Mouse (Mus musculus): ENCODE data around the gene Tmigd3. TPM values are rescaled to one million over a fixed set of nuclear protein-coding genes. Genes with fewer than 3 reads are reported as not detected.
A peak's percentile ranks its signal among the peaks of the same experiment; 100 is the strongest.

Gene Tmigd3
- total and polyA plus RNA-seq, 2 experiments from 2014 or later, result 0.33 TPM; not detected in 1

- Histone ChIP-seq H3K9me3 (replicated peaks; ENCODE audit: control insufficient read depth, low read length) (no peaks in the 10 kb centered on the region), H3K4me2 (ENCODE audit: low read depth, low read length) (no peak overlapping the region), H3K27ac (ENCODE audit: low read depth) (peak overlapping the region; percentile 76; the same call in 1 of the 2 replicates), H3K27me3 (ENCODE audit: control insufficient read depth, insufficient read depth, low read length) (no peaks in the 10 kb centered on the region), H3K36me3 (replicated peaks; ENCODE audit: control insufficient read depth, insufficient read depth, low read length) (peaks cover 4% of the 10 kb centered on the region; the same call in 1 of the 2 replicates), H3K4me1 (ENCODE audit: control insufficient read depth, insufficient read depth) (no peaks in the 10 kb centered on the region), H3K4me3 (ENCODE audit: low read depth, low read length) (no peak overlapping the region), H3K9ac (replicated peaks; ENCODE audit: low read depth, low read length) (no peak overlapping the region)
- ATAC-seq (ENCODE audit: insufficient read depth, low read depth), result no peak
- no peak for DNase-seq (ENCODE audit: low spot score)
- no peak for TF ChIP-seq EP300 (IDR thresholded peaks at IDR 0.05; ENCODE audit: low read depth)
- WGBS, result 84% methylated on average over 6 of the region's 6 CpGs
Observed at GRCm38 (mm10) chr3:105933926-105934325, 63.2 kb downstream of the Tmigd3 start.

GRCm38 (mm10) chr3:105935033-105935432, 64.3 kb downstream of the Tmigd3 start:
- no peak overlapping the region for H3K9ac ChIP-seq (replicated peaks; ENCODE audit: low read depth, low read length)
- H3K4me3 ChIP-seq (ENCODE audit: low read depth, low read length), result no peak overlapping the region
- DNase-seq (ENCODE audit: low spot score) (peak; percentile 81), ATAC-seq (ENCODE audit: insufficient read depth, low read depth) (peak; percentile 81)
- no peaks in the 10 kb centered on the region for H3K27me3 ChIP-seq (ENCODE audit: control insufficient read depth, insufficient read depth, low read length)
- H3K36me3 ChIP-seq (replicated peaks; ENCODE audit: control insufficient read depth, insufficient read depth, low read length), result peaks cover 4% of the 10 kb centered on the region; the same call in 1 of the 2 replicates
- peak overlapping the region; percentile 76 for H3K27ac ChIP-seq (ENCODE audit: low read depth)
- H3K9me3 ChIP-seq (replicated peaks; ENCODE audit: control insufficient read depth, low read length), result no peaks in the 10 kb centered on the region
- TF ChIP-seq CTCF (IDR thresholded peaks at IDR 0.05; ENCODE audit: low read depth) (no peak), EP300 (IDR thresholded peaks at IDR 0.05; ENCODE audit: low read depth) (0 out of 2 replicates have a peak, but pooled peaks have one; percentile 18)
- 28% methylated on average over 5 of the region's 5 CpGs for WGBS
- H3K4me2 ChIP-seq (ENCODE audit: low read depth, low read length), result peak overlapping the region; percentile 13; the same call in 1 of the 2 replicates
- H3K4me1 ChIP-seq (ENCODE audit: control insufficient read depth, insufficient read depth), result no peaks in the 10 kb centered on the region

GRCm38 (mm10) chr3:105936111-105936510, 65.4 kb downstream of the Tmigd3 start:
- H3K4me1 ChIP-seq (ENCODE audit: control insufficient read depth, insufficient read depth), result no peaks in the 10 kb centered on the region
- no peak overlapping the region for H3K4me3 ChIP-seq (ENCODE audit: low read depth, low read length)
- ATAC-seq (ENCODE audit: insufficient read depth, low read depth) (no peak), DNase-seq (ENCODE audit: low spot score) (no peak)
- no peaks in the 10 kb centered on the region for H3K27me3 ChIP-seq (ENCODE audit: control insufficient read depth, insufficient read depth, low read length)
- no peaks in the 10 kb centered on the region for H3K9me3 ChIP-seq (replicated peaks; ENCODE audit: control insufficient read depth, low read length)
- H3K9ac ChIP-seq (replicated peaks; ENCODE audit: low read depth, low read length), result no peak overlapping the region
- 78% methylated on average over 4 of the region's 4 CpGs for WGBS
- no peak overlapping the region for H3K27ac ChIP-seq (ENCODE audit: low read depth)
- no peak overlapping the region for H3K4me2 ChIP-seq (ENCODE audit: low read depth, low read length)
- TF ChIP-seq EP300 (IDR thresholded peaks at IDR 0.05; ENCODE audit: low read depth) (no peak), CTCF (IDR thresholded peaks at IDR 0.05; ENCODE audit: low read depth) (no peak)
- H3K36me3 ChIP-seq (replicated peaks; ENCODE audit: control insufficient read depth, insufficient read depth, low read length), result peaks cover 9% of the 10 kb centered on the region

GRCm38 (mm10) chr3:105951348-105951747, 80.6 kb downstream of the Tmigd3 start:
- 92% methylated on average over 7 of the region's 7 CpGs for WGBS
- no peak for ATAC-seq (ENCODE audit: insufficient read depth, low read depth)
- Histone ChIP-seq H3K4me2 (ENCODE audit: low read depth, low read length) (no peak overlapping the region), H3K9ac (replicated peaks; ENCODE audit: low read depth, low read length) (no peak overlapping the region), H3K4me1 (ENCODE audit: control insufficient read depth, insufficient read depth) (peaks cover 6% of the 10 kb centered on the region; the same call in 1 of the 2 replicates), H3K27me3 (ENCODE audit: control insufficient read depth, insufficient read depth, low read length) (no peaks in the 10 kb centered on the region), H3K4me3 (ENCODE audit: low read depth, low read length) (no peak overlapping the region), H3K27ac (ENCODE audit: low read depth) (no peak overlapping the region), H3K36me3 (replicated peaks; ENCODE audit: control insufficient read depth, insufficient read depth, low read length) (peaks cover 75% of the 10 kb centered on the region), H3K9me3 (replicated peaks; ENCODE audit: control insufficient read depth, low read length) (no peaks in the 10 kb centered on the region)
- TF ChIP-seq CTCF (IDR thresholded peaks at IDR 0.05; ENCODE audit: low read depth) (no peak), EP300 (IDR thresholded peaks at IDR 0.05; ENCODE audit: low read depth) (no peak)
- DNase-seq (ENCODE audit: low spot score), result no peak

- Histone ChIP-seq H3K27ac (ENCODE audit: low read depth) (no peak overlapping the region), H3K4me1 (ENCODE audit: control insufficient read depth, insufficient read depth) (peaks cover 33% of the 10 kb centered on the region), H3K4me3 (ENCODE audit: low read depth, low read length) (peak overlapping the region; percentile 77), H3K9ac (replicated peaks; ENCODE audit: low read depth, low read length) (no peak overlapping the region), H3K4me2 (ENCODE audit: low read depth, low read length) (peak overlapping the region; percentile 71), H3K9me3 (replicated peaks; ENCODE audit: control insufficient read depth, low read length) (no peaks in the 10 kb centered on the region), H3K36me3 (replicated peaks; ENCODE audit: control insufficient read depth, insufficient read depth, low read length) (peaks cover 38% of the 10 kb centered on the region), H3K27me3 (ENCODE audit: control insufficient read depth, insufficient read depth, low read length) (no peaks in the 10 kb centered on the region)
- WGBS, result 94% methylated on average over 1 of the region's 1 CpGs
- ATAC-seq (ENCODE audit: insufficient read depth, low read depth) (no peak), DNase-seq (ENCODE audit: low spot score) (no peak)
- TF ChIP-seq EP300 (IDR thresholded peaks at IDR 0.05; ENCODE audit: low read depth) (no peak), CTCF (IDR thresholded peaks at IDR 0.05; ENCODE audit: low read depth) (peak; percentile 31; the same call in 1 of the 2 replicates)
Observed at GRCm38 (mm10) chr3:105957235-105957634, 86.5 kb downstream of the Tmigd3 start.

- WGBS, result 27% methylated on average over 5 of the region's 5 CpGs
- peak overlapping the region; percentile 77 for H3K4me3 ChIP-seq (ENCODE audit: low read depth, low read length)
- H3K9ac ChIP-seq (replicated peaks; ENCODE audit: low read depth, low read length), result peak overlapping the region; percentile 93
- peak overlapping the region; percentile 71 for H3K4me2 ChIP-seq (ENCODE audit: low read depth, low read length)
- peaks cover 33% of the 10 kb centered on the region for H3K4me1 ChIP-seq (ENCODE audit: control insufficient read depth, insufficient read depth)
- H3K36me3 ChIP-seq (replicated peaks; ENCODE audit: control insufficient read depth, insufficient read depth, low read length), result peaks cover 38% of the 10 kb centered on the region
- H3K27me3 ChIP-seq (ENCODE audit: control insufficient read depth, insufficient read depth, low read length), result no peaks in the 10 kb centered on the region
- H3K27ac ChIP-seq (ENCODE audit: low read depth), result peak overlapping the region; percentile 96
- ATAC-seq (ENCODE audit: insufficient read depth, low read depth), result no peak
- no peaks in the 10 kb centered on the region for H3K9me3 ChIP-seq (replicated peaks; ENCODE audit: control insufficient read depth, low read length)
- TF ChIP-seq CTCF (IDR thresholded peaks at IDR 0.05; ENCODE audit: low read depth), result no peak
- no peak for TF ChIP-seq EP300 (IDR thresholded peaks at IDR 0.05; ENCODE audit: low read depth)
- DNase-seq (ENCODE audit: low spot score), result no peak
Observed at GRCm38 (mm10) chr3:105958204-105958603, 87.5 kb downstream of the Tmigd3 start.
